Comparison of ENCODE assay signal across 13 mouse cellular contexts in the genomic region with DNA sequence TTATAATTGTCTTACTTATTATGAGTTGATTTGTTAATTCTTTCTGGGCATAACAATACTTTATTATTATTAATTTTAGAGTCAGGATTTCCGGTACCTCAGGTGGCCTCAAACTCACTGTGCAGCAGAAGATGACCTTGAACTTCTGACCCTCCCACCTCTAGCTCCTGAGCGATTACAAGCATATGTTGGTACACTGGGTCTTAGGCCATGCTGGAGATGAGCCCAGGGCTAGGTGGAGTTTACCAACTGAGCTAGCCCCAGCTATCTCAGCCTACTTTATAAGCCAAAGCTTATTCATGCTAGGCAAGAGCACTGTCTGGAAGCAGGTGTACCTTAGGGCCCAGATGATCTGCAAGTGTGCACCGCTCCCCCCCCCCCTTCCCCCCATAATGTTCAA.
DNase-seq lines count a peak whose midpoint lies in the region; ATAC-seq lines count a peak whose summit lies in the region.
"Had no signal": no experiment of that assay in that cellular context is flagged by ENCODE, and none has a peak within 500 bp of the region (broad histone marks: within the 10 kb centered on the region; RNA-seq: fewer than 3 reads in every experiment).

No protein-coding gene starts in this region.

- H3K4me2 ChIP-seq in embryonic facial prominence, embryonic 11.5 days (ENCODE audit: low read depth, low read length): no peak overlapping the region
- no peak overlapping the region for H3K4me2 ChIP-seq in hindbrain, embryonic 15.5 days
- no peak overlapping the region for H3K4me2 ChIP-seq in hindbrain, embryonic 11.5 days (replicated peaks; ENCODE audit: low read depth, low read length)
- no peak overlapping the region for H3K4me2 ChIP-seq in neural tube, embryonic 11.5 days (ENCODE audit: low read depth)
- H3K4me2 ChIP-seq in neural tube, embryonic 14.5 days (ENCODE audit: low read depth, low read length): no peak overlapping the region
- H3K4me2 ChIP-seq: embryonic facial prominence, embryonic 12.5 days; liver, embryonic 13.5 days; lung, embryonic 14.5 days; midbrain, embryonic 13.5 days had no signal

- H3K27ac ChIP-seq in embryonic facial prominence, embryonic 11.5 days (replicated peaks; ENCODE audit: low read depth, low read length): no peak overlapping the region
- H3K27ac ChIP-seq in embryonic facial prominence, embryonic 10.5 days (replicated peaks): no peak overlapping the region
- no peak overlapping the region for H3K27ac ChIP-seq in hindbrain, embryonic 15.5 days (replicated peaks)
- no peak overlapping the region for H3K27ac ChIP-seq in hindbrain, embryonic 11.5 days (ENCODE audit: low read depth, low read length)
- no peak overlapping the region for H3K27ac ChIP-seq in neural tube, embryonic 11.5 days (ENCODE audit: low read depth, low read length)
- no peak overlapping the region for H3K27ac ChIP-seq in neural tube, embryonic 14.5 days (ENCODE audit: low read depth, low read length)
- H3K27ac ChIP-seq: embryonic facial prominence, embryonic 12.5 days; gastrocnemius, adult 2 months; liver, embryonic 13.5 days; midbrain, embryonic 13.5 days had no signal

- H3K9ac ChIP-seq in embryonic facial prominence, embryonic 11.5 days (replicated peaks; ENCODE audit: low read length): no peak overlapping the region
- H3K9ac ChIP-seq in hindbrain, embryonic 15.5 days: no peak overlapping the region
- H3K9ac ChIP-seq in hindbrain, embryonic 11.5 days (ENCODE audit: low read depth, low read length): no peak overlapping the region
- H3K9ac ChIP-seq in neural tube, embryonic 11.5 days (ENCODE audit: low read length): no peak overlapping the region
- no peak overlapping the region for H3K9ac ChIP-seq in neural tube, embryonic 14.5 days (replicated peaks; ENCODE audit: low read depth, low read length)
- H3K9ac ChIP-seq: embryonic facial prominence, embryonic 12.5 days; liver, embryonic 13.5 days; lung, embryonic 14.5 days; midbrain, embryonic 13.5 days had no signal

- no peak overlapping the region for H3K4me3 ChIP-seq in embryonic facial prominence, embryonic 11.5 days (ENCODE audit: low read depth, low read length)
- H3K4me3 ChIP-seq in embryonic facial prominence, embryonic 10.5 days: no peak overlapping the region
- no peak overlapping the region for H3K4me3 ChIP-seq in hindbrain, embryonic 15.5 days
- H3K4me3 ChIP-seq in hindbrain, embryonic 11.5 days (ENCODE audit: low read depth, low read length): no peak overlapping the region
- no peak overlapping the region for H3K4me3 ChIP-seq in neural tube, embryonic 11.5 days (ENCODE audit: low read depth, low read length)
- H3K4me3 ChIP-seq in neural tube, embryonic 14.5 days (ENCODE audit: low read depth, low read length): no peak overlapping the region
- H3K4me3 ChIP-seq: embryonic facial prominence, embryonic 12.5 days; gastrocnemius, adult 2 months; liver, embryonic 13.5 days; midbrain, embryonic 13.5 days had no signal

- 86% methylated on average over 3 of the region's 3 CpGs for WGBS in embryonic facial prominence, embryonic 11.5 days
- 92% methylated on average over 3 of the region's 3 CpGs for WGBS in embryonic facial prominence, embryonic 10.5 days
- WGBS in hindbrain, embryonic 15.5 days: 93% methylated on average over 3 of the region's 3 CpGs
- WGBS in hindbrain, embryonic 11.5 days: 83% methylated on average over 2 of the region's 3 CpGs
- 91% methylated on average over 3 of the region's 3 CpGs for WGBS in neural tube, embryonic 11.5 days
- 99% methylated on average over 3 of the region's 3 CpGs for WGBS in neural tube, embryonic 14.5 days

- H3K27me3 ChIP-seq in embryonic facial prominence, embryonic 11.5 days (ENCODE audit: control insufficient read depth, insufficient read depth, low read length): no peaks in the 10 kb centered on the region
- no peaks in the 10 kb centered on the region; the same call in 1 of the 2 replicates for H3K27me3 ChIP-seq in embryonic facial prominence, embryonic 10.5 days (replicated peaks; ENCODE audit: low read depth, poor library complexity, severe bottlenecking)
- H3K27me3 ChIP-seq in hindbrain, embryonic 15.5 days: no peaks in the 10 kb centered on the region
- H3K27me3 ChIP-seq in hindbrain, embryonic 11.5 days (ENCODE audit: control insufficient read depth, insufficient read depth, low read length): no peaks in the 10 kb centered on the region
- no peaks in the 10 kb centered on the region for H3K27me3 ChIP-seq in neural tube, embryonic 11.5 days (ENCODE audit: control insufficient read depth, insufficient read depth, low read length)
- no peaks in the 10 kb centered on the region for H3K27me3 ChIP-seq in neural tube, embryonic 14.5 days (ENCODE audit: control insufficient read depth, insufficient read depth, low read length)
- H3K27me3 ChIP-seq: embryonic facial prominence, embryonic 12.5 days; liver, embryonic 13.5 days; midbrain, embryonic 13.5 days had no signal

- 0 out of 2 replicates have a peak, but pooled peaks have one; percentile 3 for ATAC-seq in embryonic facial prominence, embryonic 11.5 days (replicated peaks; ENCODE audit: insufficient number of reproducible peaks, low FRiP score, low TSS enrichment, low read depth)
- 0 out of 2 replicates have a peak, but pooled peaks have one; percentile 25 for ATAC-seq in hindbrain, embryonic 15.5 days (ENCODE audit: low FRiP score, low read depth)
- ATAC-seq in hindbrain, embryonic 11.5 days (ENCODE audit: low FRiP score): no peak
- ATAC-seq in neural tube, embryonic 11.5 days (ENCODE audit: insufficient read depth, low FRiP score, low TSS enrichment): peak; percentile 11; the same call in 1 of the 2 replicates
- ATAC-seq in neural tube, embryonic 14.5 days (ENCODE audit: low read depth): peak; percentile 18; the same call in 1 of the 2 replicates

- DNase-seq in embryonic facial prominence, embryonic 11.5 days (ENCODE audit: low spot score): no peak
- DNase-seq in embryonic facial prominence, embryonic 10.5 days (ENCODE audit: low spot score): no peak
- DNase-seq in hindbrain, embryonic 11.5 days (ENCODE audit: low spot score): no peak
- no peak for DNase-seq in neural tube, embryonic 11.5 days (ENCODE audit: low spot score)
- no peak for DNase-seq in neural tube, embryonic 10.5 days (ENCODE audit: extremely low spot score, low spot score)
- no peak for DNase-seq in cerebellum, postnatal 4 days (ENCODE audit: low spot score in 2 of 2)

- H3K36me3 ChIP-seq in embryonic facial prominence, embryonic 11.5 days (replicated peaks; ENCODE audit: control insufficient read depth, insufficient read depth, low read depth, low read length): no peaks in the 10 kb centered on the region
- H3K36me3 ChIP-seq in embryonic facial prominence, embryonic 10.5 days (replicated peaks): no peaks in the 10 kb centered on the region
- no peaks in the 10 kb centered on the region for H3K36me3 ChIP-seq in hindbrain, embryonic 15.5 days
- H3K36me3 ChIP-seq in hindbrain, embryonic 11.5 days (ENCODE audit: control insufficient read depth, insufficient read depth, low read length): no peaks in the 10 kb centered on the region
- H3K36me3 ChIP-seq in neural tube, embryonic 11.5 days (ENCODE audit: control insufficient read depth, insufficient read depth, low read length): no peaks in the 10 kb centered on the region
- no peaks in the 10 kb centered on the region for H3K36me3 ChIP-seq in neural tube, embryonic 14.5 days (ENCODE audit: control insufficient read depth, insufficient read depth, low read length)
- H3K36me3 ChIP-seq: embryonic facial prominence, embryonic 12.5 days; liver, embryonic 13.5 days; midbrain, embryonic 13.5 days had no signal

- no peaks in the 10 kb centered on the region for H3K9me3 ChIP-seq in embryonic facial prominence, embryonic 11.5 days (replicated peaks; ENCODE audit: control insufficient read depth, low read length)
- no peaks in the 10 kb centered on the region for H3K9me3 ChIP-seq in embryonic facial prominence, embryonic 10.5 days
- H3K9me3 ChIP-seq in hindbrain, embryonic 15.5 days: no peaks in the 10 kb centered on the region
- no peaks in the 10 kb centered on the region for H3K9me3 ChIP-seq in hindbrain, embryonic 11.5 days (ENCODE audit: control insufficient read depth, low read length)
- no peaks in the 10 kb centered on the region for H3K9me3 ChIP-seq in neural tube, embryonic 11.5 days (ENCODE audit: control insufficient read depth, low read length)
- H3K9me3 ChIP-seq in neural tube, embryonic 14.5 days (ENCODE audit: control insufficient read depth, low read length): no peaks in the 10 kb centered on the region
- H3K9me3 ChIP-seq: embryonic facial prominence, embryonic 12.5 days; liver, embryonic 13.5 days; midbrain, embryonic 13.5 days had no signal

- no peaks in the 10 kb centered on the region for H3K4me1 ChIP-seq in embryonic facial prominence, embryonic 11.5 days (ENCODE audit: control insufficient read depth, insufficient read depth, low read length)
- peaks cover 13% of the 10 kb centered on the region for H3K4me1 ChIP-seq in embryonic facial prominence, embryonic 10.5 days
- H3K4me1 ChIP-seq in hindbrain, embryonic 15.5 days (replicated peaks): 0 out of 2 replicates have a peak, but pooled peaks cover 2% of the 10 kb centered on the region
- H3K4me1 ChIP-seq in hindbrain, embryonic 11.5 days (replicated peaks; ENCODE audit: control insufficient read depth, insufficient read depth, low read length): no peaks in the 10 kb centered on the region
- no peaks in the 10 kb centered on the region for H3K4me1 ChIP-seq in neural tube, embryonic 11.5 days (ENCODE audit: control insufficient read depth, insufficient read depth, low read length)
- H3K4me1 ChIP-seq in neural tube, embryonic 14.5 days (ENCODE audit: control insufficient read depth, insufficient read depth, low read length): no peaks in the 10 kb centered on the region
- H3K4me1 ChIP-seq: liver, embryonic 13.5 days; midbrain, embryonic 13.5 days had no signal
